Mouse (Mus musculus): Measurements from ENCODE around the gene Ncbp3. TPM values are rescaled to one million over a fixed set of nuclear protein-coding genes. Genes with fewer than 3 reads are reported as not detected.

The Ncbp3 gene
- polyA plus RNA-seq, 1 experiment from 2014 or later, result 14.2 TPM

- Histone ChIP-seq H3K27ac (no peak overlapping the region), H3K4me2 (replicated peaks) (no peak overlapping the region), H3K9ac (no peak overlapping the region), H3K27me3 (peaks cover 32% of the 10 kb centered on the region), H3K4me3 (no peak overlapping the region), H3K36me3 (no peaks in the 10 kb centered on the region), H3K9me3 (no peaks in the 10 kb centered on the region), H3K4me1 (peaks cover 8% of the 10 kb centered on the region)
- ATAC-seq (ENCODE audit: insufficient number of reproducible peaks, insufficient read depth, low FRiP score, low TSS enrichment), result no peak
- 69% methylated on average over 6 of the region's 6 CpGs for WGBS
Measured at GRCm38 (mm10) chr11:73016103-73016420, 31.5 kb upstream of the Ncbp3 start.

GRCm38 (mm10) chr11:73018471-73019146, 29.0 kb upstream of the Ncbp3 start, which contains the start of gene Camkk1:
Gene Camkk1, plus strand, starts transcription at chr11:73019008.
- Histone ChIP-seq H3K36me3 (no peaks in the 10 kb centered on the region), H3K4me2 (replicated peaks) (peak within 1 kb of the TSS; percentile 97), H3K27me3 (peaks cover 41% of the 10 kb centered on the region), H3K4me1 (peaks cover 12% of the 10 kb centered on the region), H3K27ac (no peak within 1 kb of the TSS), H3K9ac (peak within 1 kb of the TSS; percentile 63), H3K9me3 (no peaks in the 10 kb centered on the region), H3K4me3 (peak within 1 kb of the TSS; percentile 66)
- WGBS, result under 1% methylated on average over 57 of the region's 57 CpGs
- ATAC-seq (ENCODE audit: insufficient number of reproducible peaks, insufficient read depth, low FRiP score, low TSS enrichment), result peak; percentile 92

- Histone ChIP-seq H3K4me1 (peaks cover 17% of the 10 kb centered on the region), H3K4me3 (peak overlapping the region; percentile 66), H3K9ac (peak overlapping the region; percentile 63), H3K27me3 (peaks cover 41% of the 10 kb centered on the region), H3K4me2 (replicated peaks) (peak overlapping the region; percentile 97), H3K27ac (no peak overlapping the region), H3K9me3 (no peaks in the 10 kb centered on the region), H3K36me3 (no peaks in the 10 kb centered on the region)
- WGBS, result 2% methylated on average over 46 of the region's 46 CpGs
- peak; percentile 32 for ATAC-seq (ENCODE audit: insufficient number of reproducible peaks, insufficient read depth, low FRiP score, low TSS enrichment)
Measured at GRCm38 (mm10) chr11:73019147-73019795, 28.3 kb upstream of the Ncbp3 start.

GRCm38 (mm10) chr11:73020953-73021800, 26.4 kb upstream of the Ncbp3 start:
- Histone ChIP-seq H3K27me3 (peaks cover 34% of the 10 kb centered on the region), H3K9me3 (no peaks in the 10 kb centered on the region), H3K4me3 (no peak overlapping the region), H3K36me3 (no peaks in the 10 kb centered on the region), H3K9ac (no peak overlapping the region), H3K4me2 (replicated peaks) (no peak overlapping the region), H3K27ac (no peak overlapping the region), H3K4me1 (peaks cover 25% of the 10 kb centered on the region)
- ATAC-seq (ENCODE audit: insufficient number of reproducible peaks, insufficient read depth, low FRiP score, low TSS enrichment), result no peak
- 59% methylated on average over 7 of the region's 7 CpGs for WGBS

GRCm38 (mm10) chr11:73023099-73023498, 24.5 kb upstream of the Ncbp3 start:
- Histone ChIP-seq H3K4me1 (peaks cover 25% of the 10 kb centered on the region), H3K36me3 (no peaks in the 10 kb centered on the region), H3K4me2 (replicated peaks) (no peak overlapping the region), H3K9ac (no peak overlapping the region), H3K4me3 (no peak overlapping the region), H3K27me3 (peaks cover 29% of the 10 kb centered on the region), H3K9me3 (no peaks in the 10 kb centered on the region), H3K27ac (no peak overlapping the region)
- no peak for ATAC-seq (ENCODE audit: insufficient number of reproducible peaks, insufficient read depth, low FRiP score, low TSS enrichment)
- 43% methylated on average over 9 of the region's 9 CpGs for WGBS

DNA sequence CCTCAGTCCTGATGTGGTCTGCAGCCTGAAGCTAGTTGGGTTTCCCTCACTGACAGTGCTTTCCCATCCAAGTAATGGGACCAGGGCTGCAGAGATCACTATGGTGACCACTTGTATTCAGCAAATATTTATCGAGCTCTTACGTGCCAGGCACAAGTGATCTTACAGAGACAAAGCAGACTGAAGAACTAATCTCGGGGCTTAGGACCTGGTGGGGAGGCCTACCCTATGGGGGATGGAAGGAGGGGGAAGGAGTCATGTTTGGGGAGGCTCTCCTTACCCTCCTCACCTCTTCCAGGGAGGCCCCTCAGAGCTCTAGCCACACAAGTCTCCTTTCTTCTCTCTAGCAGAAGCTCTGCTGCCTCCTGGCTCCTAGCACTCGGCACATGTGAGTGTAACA, 23.8 kb upstream of the Ncbp3 start:
- ATAC-seq (ENCODE audit: insufficient number of reproducible peaks, insufficient read depth, low FRiP score, low TSS enrichment), result no peak
- Histone ChIP-seq H3K4me1 (peaks cover 25% of the 10 kb centered on the region), H3K36me3 (no peaks in the 10 kb centered on the region), H3K4me3 (no peak overlapping the region), H3K4me2 (replicated peaks) (no peak overlapping the region), H3K27ac (no peak overlapping the region), H3K9ac (no peak overlapping the region; the same call in 1 of the 2 replicates), H3K9me3 (no peaks in the 10 kb centered on the region), H3K27me3 (peaks cover 29% of the 10 kb centered on the region)
- WGBS, result 53% methylated on average over 4 of the region's 4 CpGs

GRCm38 (mm10) chr11:73024236-73024904, 23.2 kb upstream of the Ncbp3 start:
- Histone ChIP-seq H3K36me3 (no peaks in the 10 kb centered on the region), H3K9me3 (no peaks in the 10 kb centered on the region), H3K9ac (no peak overlapping the region), H3K27me3 (peaks cover 26% of the 10 kb centered on the region), H3K4me2 (replicated peaks) (no peak overlapping the region), H3K27ac (no peak overlapping the region), H3K4me3 (no peak overlapping the region), H3K4me1 (peaks cover 24% of the 10 kb centered on the region)
- 44% methylated on average over 7 of the region's 7 CpGs for WGBS
- ATAC-seq (ENCODE audit: insufficient number of reproducible peaks, insufficient read depth, low FRiP score, low TSS enrichment), result no peak

- Histone ChIP-seq H3K9me3 (no peaks in the 10 kb centered on the region), H3K9ac (no peak overlapping the region), H3K36me3 (no peaks in the 10 kb centered on the region), H3K27ac (no peak overlapping the region), H3K27me3 (peaks cover under 1% of the 10 kb centered on the region; the same call in 1 of the 2 replicates), H3K4me2 (replicated peaks) (no peak overlapping the region), H3K4me1 (peaks cover 22% of the 10 kb centered on the region), H3K4me3 (no peak overlapping the region)
- ATAC-seq (ENCODE audit: insufficient number of reproducible peaks, insufficient read depth, low FRiP score, low TSS enrichment), result no peak
- 46% methylated on average over 8 of the region's 8 CpGs for WGBS
Measured at GRCm38 (mm10) chr11:73026961-73027360, 20.6 kb upstream of the Ncbp3 start.

DNA sequence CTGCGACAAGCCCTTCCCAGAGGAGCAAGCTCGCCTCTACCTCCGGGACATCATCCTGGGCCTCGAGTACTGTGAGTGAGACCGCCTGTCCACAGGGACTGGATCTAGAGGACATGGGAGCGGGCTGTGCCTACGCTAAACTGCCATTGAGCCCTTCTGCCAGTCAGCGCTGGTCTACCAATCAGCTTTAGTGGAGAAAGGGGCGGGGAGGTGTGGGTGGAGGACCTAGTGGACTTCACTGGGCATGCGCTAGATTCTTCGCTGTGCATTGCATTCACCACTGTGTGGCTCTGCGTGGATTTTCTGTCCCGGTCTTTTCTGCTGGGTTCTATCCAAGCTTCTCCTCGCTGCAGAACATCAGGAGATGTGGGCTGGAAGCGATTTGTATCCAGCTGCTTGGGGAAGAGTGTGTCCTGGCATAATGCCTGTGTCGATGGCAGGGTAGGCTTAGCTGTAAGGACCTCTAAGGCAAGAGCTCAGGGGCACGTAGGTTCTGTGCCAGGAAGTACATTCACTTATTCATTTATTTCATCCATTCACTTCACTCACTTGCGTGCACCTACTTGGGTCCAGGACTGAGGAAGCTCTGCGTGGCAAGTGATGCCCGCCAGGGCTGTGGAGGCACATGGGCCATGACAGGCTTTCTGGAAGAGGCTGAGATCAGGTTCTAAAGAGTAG, 16.6 kb upstream of the Ncbp3 start:
- no peaks in the 10 kb centered on the region for H3K9me3 ChIP-seq
- peak overlapping the region; percentile 57 for H3K4me2 ChIP-seq (replicated peaks)
- no peaks in the 10 kb centered on the region for H3K27me3 ChIP-seq
- no peaks in the 10 kb centered on the region for H3K36me3 ChIP-seq
- H3K27ac ChIP-seq, result peak overlapping the region; percentile 76
- peak; percentile 92 for ATAC-seq (ENCODE audit: insufficient number of reproducible peaks, insufficient read depth, low FRiP score, low TSS enrichment)
- 26% methylated on average over 20 of the region's 20 CpGs for WGBS
- peak overlapping the region; percentile 34 for H3K4me3 ChIP-seq
- H3K4me1 ChIP-seq, result peaks cover 5% of the 10 kb centered on the region
- peak overlapping the region; percentile 38; the same call in 1 of the 2 replicates for H3K9ac ChIP-seq

DNA sequence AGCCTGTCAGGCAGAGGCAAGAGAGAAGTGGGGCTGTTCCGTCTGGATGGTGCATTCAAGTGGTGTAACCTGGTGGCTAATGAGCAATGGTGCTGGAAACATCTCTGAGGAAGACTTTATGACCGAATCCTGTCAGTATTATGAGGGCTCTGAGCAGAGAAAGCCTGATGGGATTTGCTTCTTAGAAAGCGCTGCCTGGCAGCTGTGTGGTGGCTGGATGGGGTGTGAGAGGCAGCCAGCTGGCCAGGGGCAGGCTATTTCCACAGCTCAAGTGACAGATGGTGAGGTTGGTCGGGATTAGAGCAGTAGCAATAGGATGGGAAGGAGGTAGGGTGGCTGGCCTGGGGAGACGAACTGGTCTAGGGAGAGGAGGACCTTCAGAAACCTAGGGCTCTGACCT, 16.0 kb upstream of the Ncbp3 start:
- Histone ChIP-seq H3K27me3 (no peaks in the 10 kb centered on the region), H3K27ac (peak overlapping the region; percentile 76), H3K36me3 (no peaks in the 10 kb centered on the region), H3K4me2 (replicated peaks) (peak overlapping the region; percentile 57), H3K4me1 (peaks cover 5% of the 10 kb centered on the region), H3K9ac (peak overlapping the region; percentile 37; the same call in 1 of the 2 replicates), H3K4me3 (no peak overlapping the region), H3K9me3 (no peaks in the 10 kb centered on the region)
- 77% methylated on average over 5 of the region's 5 CpGs for WGBS
- ATAC-seq (ENCODE audit: insufficient number of reproducible peaks, insufficient read depth, low FRiP score, low TSS enrichment), result no peak

DNA sequence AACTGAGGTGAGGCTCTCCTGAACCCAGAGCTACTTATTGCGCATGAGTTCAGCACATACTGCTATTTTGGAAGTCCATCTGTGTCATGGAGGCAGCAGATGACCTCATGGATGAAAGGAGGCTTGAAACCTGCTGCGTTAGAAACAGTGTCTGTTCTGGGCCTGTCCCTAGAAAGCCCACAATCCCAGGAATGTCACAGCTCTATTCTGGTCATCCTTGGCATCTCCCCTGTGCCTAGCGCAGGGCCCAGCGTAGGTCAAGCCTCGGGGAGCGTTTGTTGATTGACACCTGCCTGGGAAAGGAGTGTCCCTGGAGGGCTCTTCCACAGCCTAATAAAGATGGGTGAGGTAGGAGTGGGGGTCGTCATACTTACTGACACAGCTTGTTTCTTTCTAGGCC, 11.5 kb upstream of the Ncbp3 start:
- H3K27me3 ChIP-seq, result no peaks in the 10 kb centered on the region
- H3K4me2 ChIP-seq (replicated peaks), result no peak overlapping the region
- no peaks in the 10 kb centered on the region for H3K9me3 ChIP-seq
- ATAC-seq (ENCODE audit: insufficient number of reproducible peaks, insufficient read depth, low FRiP score, low TSS enrichment), result no peak
- 92% methylated on average over 7 of the region's 7 CpGs for WGBS
- H3K9ac ChIP-seq, result no peak overlapping the region
- no peak overlapping the region for H3K27ac ChIP-seq
- peaks cover 4% of the 10 kb centered on the region for H3K4me1 ChIP-seq
- H3K4me3 ChIP-seq, result no peak overlapping the region
- no peaks in the 10 kb centered on the region; the same call in 1 of the 2 replicates for H3K36me3 ChIP-seq

Data from embryonic facial prominence, embryonic 12.5 days (tissue).